Mouse (Mus musculus) thymus, adult 2 months (tissue): ENCODE measurements around the gene Rapgef5. TPM values are rescaled to one million over a fixed set of nuclear protein-coding genes. Genes with fewer than 3 reads are reported as not detected.

Experiments used
- DNase-seq: peaks from one replicate; pipeline ENCODE4 v3.0.0; 2021
- H3K27ac ChIP-seq: fragments of 200-500 bp; 2 replicates; pipeline ENCODE4 v1.5.1; 2012; ENCODE audit warnings: low read length, control low read depth; ENCODE audit not compliant: control insufficient read depth, insufficient read depth
- H3K27me3 ChIP-seq: fragments of 200-500 bp; 2 replicates; pipeline ENCODE4 v1.6.1; 2012; ENCODE audit warnings: mild to moderate bottlenecking, low read length, moderate library complexity, mixed read lengths; ENCODE audit not compliant: control insufficient read depth, insufficient read depth
- H3K36me3 ChIP-seq: fragments of 200-500 bp; 2 replicates; pipeline ENCODE4 v1.6.1; 2012; ENCODE audit warnings: mild to moderate bottlenecking, low read length, moderate library complexity; ENCODE audit not compliant: control insufficient read depth, insufficient read depth
- H3K4me1 ChIP-seq: fragments of 200-500 bp; replicated peaks from 2 replicates; pipeline ENCODE4 v1.6.1; 2012; ENCODE audit warnings: low read length; ENCODE audit not compliant: control insufficient read depth, insufficient read depth
- H3K4me3 ChIP-seq: fragments of 200-500 bp; 2 replicates; pipeline ENCODE4 v1.5.1; 2012; ENCODE audit warnings: mild to moderate bottlenecking, low read length, control low read depth, moderate library complexity; ENCODE audit not compliant: control insufficient read depth, insufficient read depth
- CTCF ChIP-seq: fragments of 200-500 bp; IDR thresholded peaks from 2 replicates; pipeline ENCODE4 v1.5.1; 2012; ENCODE audit warnings: mild to moderate bottlenecking, control low read depth, low read length, moderate library complexity, borderline replicate concordance; ENCODE audit not compliant: control insufficient read depth, poor library complexity, insufficient read depth; ENCODE audit errors: extremely low read depth
- POLR2A ChIP-seq: fragments of 200-500 bp; IDR thresholded peaks from 2 replicates; pipeline ENCODE4 v1.6.1; 2012; ENCODE audit warnings: mild to moderate bottlenecking, low read length, control low read depth, moderate library complexity; ENCODE audit not compliant: control insufficient read depth, poor library complexity, insufficient read depth; ENCODE audit errors: extremely low read depth
- WGBS: fragments of 180-500 bp; shearing (Covaris S2); methylation state at CpG from one replicate; pipeline ENCODE4 v1.1.7; 2018; 5-methylcytosine and 5-hydroxymethylcytosine counted together
- polyA plus RNA-seq: library from polyadenylated mRNA; depleted of rRNA; stranded (reverse); fragments of >200 nt; gene quantifications from 2 replicates; pipeline ENCODE4 v1.2.3, GENCODE M21; 2012

The Rapgef5 gene
- polyA plus RNA-seq, 1 experiment, result 5.6 TPM

DNA sequence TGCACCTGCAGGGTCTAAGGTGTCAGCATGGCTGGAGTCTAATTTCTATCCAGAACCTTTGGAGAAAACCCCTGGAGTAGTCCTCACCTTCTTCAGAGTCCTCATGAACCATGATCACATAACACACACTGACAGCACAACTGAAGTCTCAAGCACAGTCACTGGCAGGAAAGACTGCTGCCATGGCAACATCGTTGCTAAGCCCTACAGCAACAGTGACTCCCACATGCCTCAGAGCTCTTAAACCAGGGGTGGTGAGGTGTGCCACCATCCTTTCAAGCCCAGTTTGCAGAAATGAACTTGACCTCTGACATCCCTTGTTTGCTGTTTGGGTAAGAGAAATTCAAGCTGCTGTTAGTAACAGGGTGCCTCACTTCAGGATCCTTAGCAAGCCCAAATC lies 245.4 kb downstream of the Rapgef5 start:
- peak; percentile 14 for DNase-seq
- no peak overlapping the region for H3K27ac ChIP-seq
- TF ChIP-seq POLR2A (no peak), CTCF (no peak)
- H3K36me3 ChIP-seq, result no peaks in the 10 kb centered on the region
- H3K27me3 ChIP-seq, result no peaks in the 10 kb centered on the region
- 14% methylated on average over 1 of the region's 1 CpGs for WGBS
- H3K4me3 ChIP-seq, result no peak overlapping the region
- no peaks in the 10 kb centered on the region for H3K4me1 ChIP-seq

DNA sequence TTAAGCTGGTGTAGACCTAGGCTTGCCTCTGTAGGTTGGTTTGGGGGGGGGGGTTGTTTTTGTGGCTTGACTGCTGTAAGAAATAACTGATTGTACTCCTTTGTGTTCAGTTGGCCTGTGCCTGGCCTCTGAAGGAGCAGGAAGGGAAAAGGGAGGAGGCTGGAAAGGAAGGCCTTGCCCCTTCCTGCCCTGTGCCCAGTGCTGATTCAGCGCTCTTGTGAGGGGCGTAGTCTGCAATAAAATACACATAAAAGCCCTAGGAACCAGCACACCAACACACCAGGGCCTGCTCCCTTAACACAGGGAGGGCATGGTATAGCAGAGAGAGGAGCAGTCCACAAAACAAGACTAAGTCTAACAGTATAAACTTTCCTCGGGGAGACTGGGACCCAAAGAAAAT lies 247.0 kb downstream of the Rapgef5 start:
- Histone ChIP-seq H3K36me3 (no peaks in the 10 kb centered on the region), H3K27ac (no peak overlapping the region), H3K4me3 (no peak overlapping the region), H3K4me1 (no peaks in the 10 kb centered on the region), H3K27me3 (no peaks in the 10 kb centered on the region)
- no peak for DNase-seq
- 83% methylated on average over 3 of the region's 3 CpGs for WGBS
- TF ChIP-seq POLR2A, result no peak
- TF ChIP-seq CTCF, result no peak

DNA sequence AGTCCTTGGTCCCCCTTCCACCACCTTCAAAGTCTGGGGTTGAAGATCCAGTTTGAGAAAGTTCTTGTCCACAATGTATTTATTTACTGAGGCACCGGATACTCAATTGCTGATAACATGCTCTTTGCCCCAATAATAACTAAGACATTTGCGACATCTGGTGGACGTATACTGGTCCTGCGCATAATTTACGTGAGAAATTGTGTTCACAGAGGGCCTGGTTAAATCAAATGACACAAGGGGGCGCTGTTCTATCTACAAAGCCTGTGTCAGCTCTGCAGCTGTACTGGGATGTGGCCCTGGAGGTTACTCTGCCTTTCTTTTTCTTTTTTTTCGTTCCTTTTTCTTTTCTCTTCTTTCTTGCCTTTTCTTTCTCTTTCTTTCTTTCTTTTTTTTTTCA lies 248.6 kb downstream of the Rapgef5 start:
- peak; percentile 76 for DNase-seq
- Histone ChIP-seq H3K36me3 (no peaks in the 10 kb centered on the region), H3K27ac (no peak overlapping the region), H3K27me3 (no peaks in the 10 kb centered on the region), H3K4me1 (no peaks in the 10 kb centered on the region), H3K4me3 (no peak overlapping the region)
- WGBS, result 7% methylated on average over 7 of the region's 7 CpGs
- no peak for TF ChIP-seq CTCF
- TF ChIP-seq POLR2A, result no peak

DNA sequence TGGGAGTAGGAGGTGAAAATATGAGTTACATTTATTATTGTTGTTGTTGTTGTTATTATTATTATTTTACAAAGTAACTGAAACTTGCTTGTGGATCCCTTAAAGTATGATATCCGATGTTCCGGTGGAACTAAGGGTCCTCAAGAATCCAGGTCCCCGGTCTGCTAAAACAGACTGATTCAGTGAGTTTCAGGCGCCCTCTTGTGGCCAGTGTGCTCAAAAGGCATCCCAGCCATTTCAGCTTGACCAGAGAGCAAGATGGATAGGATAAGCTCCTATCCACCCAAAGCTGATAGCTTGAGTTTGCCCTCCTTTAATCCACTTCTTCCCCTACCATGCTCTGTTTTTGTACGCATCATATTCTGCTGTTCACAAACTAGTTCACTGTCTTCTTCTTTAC lies 252.8 kb downstream of the Rapgef5 start:
- 8% methylated on average over 5 of the region's 5 CpGs for WGBS
- Histone ChIP-seq H3K27ac (no peak overlapping the region), H3K36me3 (no peaks in the 10 kb centered on the region), H3K4me3 (no peak overlapping the region), H3K4me1 (no peaks in the 10 kb centered on the region), H3K27me3 (no peaks in the 10 kb centered on the region)
- TF ChIP-seq CTCF, result no peak
- no peak for TF ChIP-seq POLR2A
- peak; percentile 70 for DNase-seq

DNA sequence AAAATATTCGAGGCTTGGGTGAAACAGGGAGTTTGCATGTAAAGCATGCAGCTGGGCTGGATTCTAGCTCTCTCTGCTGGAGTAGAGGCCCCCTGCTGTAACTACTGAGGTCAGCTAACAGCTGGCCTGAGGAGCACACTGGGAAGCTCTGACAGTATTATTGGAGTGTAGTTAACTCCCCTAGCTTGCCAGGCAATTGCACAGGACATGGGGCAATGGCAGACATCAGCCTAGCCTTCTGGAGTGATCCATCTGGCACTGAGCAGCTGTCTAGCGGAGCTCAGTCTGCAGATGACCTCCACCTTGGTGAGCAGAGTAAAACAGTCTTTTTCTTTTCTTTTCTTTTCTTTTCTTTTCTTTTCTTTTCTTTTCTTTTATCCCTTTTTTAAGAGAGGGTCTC lies 253.9 kb downstream of the Rapgef5 start:
- TF ChIP-seq POLR2A (no peak), CTCF (no peak)
- Histone ChIP-seq H3K4me1 (no peaks in the 10 kb centered on the region), H3K27ac (no peak overlapping the region), H3K4me3 (no peak overlapping the region), H3K27me3 (no peaks in the 10 kb centered on the region), H3K36me3 (no peaks in the 10 kb centered on the region)
- DNase-seq, result no peak
- WGBS, result 68% methylated on average over 2 of the region's 2 CpGs

GRCm38 (mm10) chr12:117771156-117771555 lies 254.9 kb downstream of the Rapgef5 start:
- DNase-seq, result no peak
- no peak overlapping the region for H3K4me3 ChIP-seq

GRCm38 (mm10) chr12:117772638-117773037 lies 256.4 kb downstream of the Rapgef5 start:
- H3K4me3 ChIP-seq, result no peak overlapping the region
- no peaks in the 10 kb centered on the region for H3K27me3 ChIP-seq
- no peaks in the 10 kb centered on the region for H3K4me1 ChIP-seq
- WGBS, result 7% methylated on average over 2 of the region's 2 CpGs
- no peak overlapping the region for H3K27ac ChIP-seq
- no peak for TF ChIP-seq POLR2A
- no peak for TF ChIP-seq CTCF
- DNase-seq, result peak; percentile 67
- H3K36me3 ChIP-seq, result no peaks in the 10 kb centered on the region

More at GRCm38 (mm10) chr12:117771156-117771555, 254.9 kb downstream of the Rapgef5 start:
- Histone ChIP-seq H3K36me3 (no peaks in the 10 kb centered on the region), H3K4me1 (no peaks in the 10 kb centered on the region), H3K27ac (no peak overlapping the region), H3K27me3 (no peaks in the 10 kb centered on the region)
- no peak for TF ChIP-seq CTCF
- TF ChIP-seq POLR2A, result no peak
- 95% methylated on average over 4 of the region's 4 CpGs for WGBS
